Mouse (Mus musculus): ENCODE measurements around the gene Dlat. TPM values are rescaled to one million over a fixed set of nuclear protein-coding genes. Genes with fewer than 3 reads are reported as not detected.

Dlat gene
- polyA plus RNA-seq, 1 experiment from 2014 or later, result 65.1 TPM

- no peak overlapping the region for H3K9ac ChIP-seq (replicated peaks; ENCODE audit: low read depth, low read length)
- H3K4me1 ChIP-seq (ENCODE audit: control insufficient read depth, insufficient read depth, low read length), result no peaks in the 10 kb centered on the region
- H3K4me3 ChIP-seq (ENCODE audit: low read depth, low read length), result no peak overlapping the region
- no peaks in the 10 kb centered on the region for H3K27me3 ChIP-seq (ENCODE audit: control insufficient read depth, insufficient read depth, low read length)
- H3K9me3 ChIP-seq (ENCODE audit: control insufficient read depth, low read length), result no peaks in the 10 kb centered on the region
- 82% methylated on average over 8 of the region's 8 CpGs for WGBS
- H3K4me2 ChIP-seq (ENCODE audit: low read depth, low read length), result no peak overlapping the region
- no peak overlapping the region for H3K27ac ChIP-seq (ENCODE audit: low read depth, low read length)
- H3K36me3 ChIP-seq (ENCODE audit: control insufficient read depth, insufficient read depth, low read length), result peaks cover 25% of the 10 kb centered on the region
- no peak for ATAC-seq (ENCODE audit: low read depth)
These were observed 8.3 kb upstream of the Dlat start for GRCm38 (mm10) chr9:50667579-50668498.

GRCm38 (mm10) chr9:50666442-50666841, 6.9 kb upstream of the Dlat start:
- no peak for ATAC-seq (ENCODE audit: low read depth)
- H3K4me1 ChIP-seq (ENCODE audit: control insufficient read depth, insufficient read depth, low read length), result no peaks in the 10 kb centered on the region
- no peak overlapping the region for H3K4me3 ChIP-seq (ENCODE audit: low read depth, low read length)
- 87% methylated on average over 6 of the region's 6 CpGs for WGBS
- H3K9me3 ChIP-seq (ENCODE audit: control insufficient read depth, low read length), result no peaks in the 10 kb centered on the region
- no peak overlapping the region for H3K9ac ChIP-seq (replicated peaks; ENCODE audit: low read depth, low read length)
- peaks cover 25% of the 10 kb centered on the region for H3K36me3 ChIP-seq (ENCODE audit: control insufficient read depth, insufficient read depth, low read length)
- no peak overlapping the region for H3K27ac ChIP-seq (ENCODE audit: low read depth, low read length)
- H3K27me3 ChIP-seq (ENCODE audit: control insufficient read depth, insufficient read depth, low read length), result no peaks in the 10 kb centered on the region
- H3K4me2 ChIP-seq (ENCODE audit: low read depth, low read length), result no peak overlapping the region

GRCm38 (mm10) chr9:50664826-50665225, 5.2 kb upstream of the Dlat start:
- Histone ChIP-seq H3K4me2 (ENCODE audit: low read depth, low read length) (no peak overlapping the region), H3K27ac (ENCODE audit: low read depth, low read length) (no peak overlapping the region), H3K4me3 (ENCODE audit: low read depth, low read length) (no peak overlapping the region), H3K9ac (replicated peaks; ENCODE audit: low read depth, low read length) (no peak overlapping the region), H3K4me1 (ENCODE audit: control insufficient read depth, insufficient read depth, low read length) (peaks cover 5% of the 10 kb centered on the region), H3K27me3 (ENCODE audit: control insufficient read depth, insufficient read depth, low read length) (no peaks in the 10 kb centered on the region), H3K36me3 (ENCODE audit: control insufficient read depth, insufficient read depth, low read length) (peaks cover 25% of the 10 kb centered on the region), H3K9me3 (ENCODE audit: control insufficient read depth, low read length) (no peaks in the 10 kb centered on the region)
- WGBS, result 92% methylated on average over 5 of the region's 5 CpGs
- no peak for ATAC-seq (ENCODE audit: low read depth)

DNA sequence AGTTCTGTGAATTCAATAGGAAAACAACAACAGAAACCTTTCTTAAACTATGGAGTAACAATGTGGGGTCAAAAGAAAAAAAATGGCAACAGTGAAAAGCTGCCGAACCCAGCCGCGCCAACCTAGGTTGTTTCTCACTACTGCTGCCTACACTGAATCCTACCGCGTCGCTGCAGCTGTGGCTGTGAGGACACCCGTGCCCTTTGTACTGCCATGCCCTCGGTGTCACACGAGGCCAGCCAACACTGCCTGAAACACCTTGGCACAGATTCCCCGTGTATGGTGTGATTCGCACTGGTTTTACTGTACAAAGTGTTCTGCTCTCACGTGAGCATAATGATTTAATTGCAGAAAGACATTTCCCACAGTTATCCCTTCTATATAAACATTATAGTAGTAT, 851 bp upstream of the Dlat start:
- Histone ChIP-seq H3K4me3 (ENCODE audit: low read depth, low read length) (peak overlapping the region; percentile 90), H3K27me3 (ENCODE audit: control insufficient read depth, insufficient read depth, low read length) (no peaks in the 10 kb centered on the region), H3K9me3 (ENCODE audit: control insufficient read depth, low read length) (no peaks in the 10 kb centered on the region), H3K36me3 (ENCODE audit: control insufficient read depth, insufficient read depth, low read length) (peaks cover 15% of the 10 kb centered on the region), H3K4me1 (ENCODE audit: control insufficient read depth, insufficient read depth, low read length) (peaks cover 16% of the 10 kb centered on the region), H3K9ac (replicated peaks; ENCODE audit: low read depth, low read length) (0 out of 2 replicates have a peak overlapping the region, but pooled peaks have one; percentile 39), H3K27ac (ENCODE audit: low read depth, low read length) (no peak overlapping the region), H3K4me2 (ENCODE audit: low read depth, low read length) (peak overlapping the region; percentile 80)
- 13% methylated on average over 12 of the region's 12 CpGs for WGBS
- no peak for ATAC-seq (ENCODE audit: low read depth)

- H3K9ac ChIP-seq (replicated peaks; ENCODE audit: low read depth, low read length), result peak overlapping the region; percentile 89
- no peaks in the 10 kb centered on the region for H3K9me3 ChIP-seq (ENCODE audit: control insufficient read depth, low read length)
- peak overlapping the region; percentile 80 for H3K27ac ChIP-seq (ENCODE audit: low read depth, low read length)
- H3K4me2 ChIP-seq (ENCODE audit: low read depth, low read length), result peak overlapping the region; percentile 80
- ATAC-seq (ENCODE audit: low read depth), result no peak
- H3K4me3 ChIP-seq (ENCODE audit: low read depth, low read length), result peak overlapping the region; percentile 90
- peaks cover 16% of the 10 kb centered on the region for H3K4me1 ChIP-seq (ENCODE audit: control insufficient read depth, insufficient read depth, low read length)
- 0 out of 2 replicates have a peak, but pooled peaks cover 12% of the 10 kb centered on the region for H3K36me3 ChIP-seq (ENCODE audit: control insufficient read depth, insufficient read depth, low read length)
- WGBS, result under 1% methylated on average over 28 of the region's 28 CpGs
- no peaks in the 10 kb centered on the region for H3K27me3 ChIP-seq (ENCODE audit: control insufficient read depth, insufficient read depth, low read length)
These were observed 615 bp downstream of the Dlat start for GRCm38 (mm10) chr9:50658941-50659388.

DNA sequence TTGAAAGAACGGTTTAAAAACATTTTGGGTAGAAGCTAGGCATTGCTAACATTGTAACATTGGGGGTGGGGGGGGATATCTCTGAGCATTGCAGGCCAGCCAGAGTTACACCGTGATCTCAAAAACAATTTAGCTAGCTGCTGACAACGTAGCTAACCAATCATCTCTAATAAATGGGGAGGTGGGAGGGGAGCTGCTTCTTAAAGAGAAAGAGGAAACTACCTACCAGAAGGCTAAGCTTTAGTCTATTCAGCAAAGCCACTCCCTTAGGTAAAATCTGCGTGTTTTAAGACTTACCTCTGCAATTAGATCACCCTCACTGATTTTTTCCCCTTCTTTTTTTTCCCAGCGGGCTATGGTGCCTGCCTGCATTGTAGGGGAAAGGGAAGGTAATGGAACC, 1.2 kb downstream of the Dlat start:
- no peaks in the 10 kb centered on the region for H3K27me3 ChIP-seq (ENCODE audit: control insufficient read depth, insufficient read depth, low read length)
- WGBS, result 29% methylated on average over 5 of the region's 5 CpGs
- peaks cover 18% of the 10 kb centered on the region; the same call in 1 of the 2 replicates for H3K36me3 ChIP-seq (ENCODE audit: control insufficient read depth, insufficient read depth, low read length)
- peak overlapping the region; percentile 89 for H3K9ac ChIP-seq (replicated peaks; ENCODE audit: low read depth, low read length)
- no peaks in the 10 kb centered on the region for H3K9me3 ChIP-seq (ENCODE audit: control insufficient read depth, low read length)
- ATAC-seq (ENCODE audit: low read depth), result no peak
- peaks cover 16% of the 10 kb centered on the region for H3K4me1 ChIP-seq (ENCODE audit: control insufficient read depth, insufficient read depth, low read length)
- peak overlapping the region; percentile 80; the same call in 1 of the 2 replicates for H3K27ac ChIP-seq (ENCODE audit: low read depth, low read length)
- peak overlapping the region; percentile 80 for H3K4me2 ChIP-seq (ENCODE audit: low read depth, low read length)
- peak overlapping the region; percentile 90 for H3K4me3 ChIP-seq (ENCODE audit: low read depth, low read length)

DNA sequence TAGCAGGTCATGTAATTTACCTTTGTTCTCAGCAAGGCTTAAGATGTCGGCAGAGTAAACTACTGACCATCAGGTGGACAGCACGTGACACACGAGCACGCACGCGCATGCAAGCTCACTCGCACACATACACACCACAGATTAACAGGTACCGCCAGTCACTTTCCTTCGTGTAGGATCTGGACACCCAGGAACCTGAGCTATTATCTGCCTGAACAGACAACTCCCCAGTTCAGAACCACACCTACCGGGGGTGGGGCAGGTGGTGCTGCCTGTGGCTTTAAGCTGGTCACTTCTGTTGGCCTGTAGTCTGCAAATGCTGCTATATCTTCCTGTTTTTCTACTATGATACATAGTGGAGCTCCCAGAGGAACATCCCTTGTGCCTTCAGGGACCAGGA, 9.1 kb downstream of the Dlat start:
- 97% methylated on average over 10 of the region's 10 CpGs for WGBS
- H3K36me3 ChIP-seq (ENCODE audit: control insufficient read depth, insufficient read depth, low read length), result peaks cover 61% of the 10 kb centered on the region
- H3K27ac ChIP-seq (ENCODE audit: low read depth, low read length), result no peak overlapping the region
- no peaks in the 10 kb centered on the region for H3K27me3 ChIP-seq (ENCODE audit: control insufficient read depth, insufficient read depth, low read length)
- H3K4me2 ChIP-seq (ENCODE audit: low read depth, low read length), result no peak overlapping the region
- H3K4me3 ChIP-seq (ENCODE audit: low read depth, low read length), result no peak overlapping the region
- no peak for ATAC-seq (ENCODE audit: low read depth)
- no peaks in the 10 kb centered on the region for H3K9me3 ChIP-seq (ENCODE audit: control insufficient read depth, low read length)
- H3K9ac ChIP-seq (replicated peaks; ENCODE audit: low read depth, low read length), result no peak overlapping the region
- no peaks in the 10 kb centered on the region for H3K4me1 ChIP-seq (ENCODE audit: control insufficient read depth, insufficient read depth, low read length)

DNA sequence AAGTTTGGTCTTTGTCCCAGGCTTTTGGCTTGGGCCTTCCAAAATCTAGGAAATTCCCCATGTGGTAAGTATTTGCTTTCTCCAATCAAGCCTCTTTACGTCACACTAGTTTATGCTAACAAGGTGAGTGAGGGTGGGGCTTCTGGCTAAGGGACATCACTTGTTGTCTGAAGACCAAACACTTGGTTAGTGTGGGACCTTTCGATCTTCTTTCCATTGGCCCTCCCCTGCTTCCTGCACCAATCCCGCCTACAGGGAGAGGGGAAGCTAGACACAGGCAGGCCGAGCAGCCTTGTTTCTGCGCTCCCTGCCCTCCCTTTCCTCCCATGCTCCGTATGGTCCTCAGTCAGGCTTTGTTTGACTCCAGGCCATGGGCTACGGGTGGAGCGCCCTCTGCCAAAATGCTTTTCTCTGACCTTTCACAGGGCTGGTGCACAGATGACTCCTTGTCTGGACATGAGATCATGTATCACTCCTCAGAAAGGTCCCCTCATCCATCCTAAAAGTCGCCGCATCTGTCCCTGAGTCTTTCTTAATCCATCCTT, 12.7 kb downstream of the Dlat start:
- Histone ChIP-seq H3K4me1 (ENCODE audit: control insufficient read depth, insufficient read depth, low read length) (no peaks in the 10 kb centered on the region), H3K27ac (ENCODE audit: low read depth, low read length) (no peak overlapping the region), H3K9me3 (ENCODE audit: control insufficient read depth, low read length) (no peaks in the 10 kb centered on the region), H3K27me3 (ENCODE audit: control insufficient read depth, insufficient read depth, low read length) (no peaks in the 10 kb centered on the region), H3K36me3 (ENCODE audit: control insufficient read depth, insufficient read depth, low read length) (peaks cover 69% of the 10 kb centered on the region), H3K9ac (replicated peaks; ENCODE audit: low read depth, low read length) (no peak overlapping the region), H3K4me2 (ENCODE audit: low read depth, low read length) (no peak overlapping the region), H3K4me3 (ENCODE audit: low read depth, low read length) (no peak overlapping the region)
- ATAC-seq (ENCODE audit: low read depth), result no peak
- WGBS, result 77% methylated on average over 10 of the region's 10 CpGs

GRCm38 (mm10) chr9:50634270-50634669, 25.3 kb downstream of the Dlat start:
- WGBS, result 95% methylated on average over 11 of the region's 11 CpGs
- Histone ChIP-seq H3K36me3 (ENCODE audit: control insufficient read depth, insufficient read depth, low read length) (peaks cover 27% of the 10 kb centered on the region), H3K9me3 (ENCODE audit: control insufficient read depth, low read length) (no peaks in the 10 kb centered on the region), H3K4me2 (ENCODE audit: low read depth, low read length) (no peak overlapping the region), H3K4me1 (ENCODE audit: control insufficient read depth, insufficient read depth, low read length) (no peaks in the 10 kb centered on the region), H3K27me3 (ENCODE audit: control insufficient read depth, insufficient read depth, low read length) (no peaks in the 10 kb centered on the region), H3K9ac (replicated peaks; ENCODE audit: low read depth, low read length) (no peak overlapping the region), H3K4me3 (ENCODE audit: low read depth, low read length) (no peak overlapping the region), H3K27ac (ENCODE audit: low read depth, low read length) (no peak overlapping the region)
- ATAC-seq (ENCODE audit: low read depth), result no peak
